Mouse (Mus musculus) neural tube, embryonic 10.5 days (tissue): ENCODE results near the gene AI661453.

Source experiments
- DNase-seq: peaks from one replicate; pipeline ENCODE4 v3.0.0-alpha.2; 2017; ENCODE audit warnings: low spot score; ENCODE audit errors: extremely low spot score

Gene AI661453

DNA sequence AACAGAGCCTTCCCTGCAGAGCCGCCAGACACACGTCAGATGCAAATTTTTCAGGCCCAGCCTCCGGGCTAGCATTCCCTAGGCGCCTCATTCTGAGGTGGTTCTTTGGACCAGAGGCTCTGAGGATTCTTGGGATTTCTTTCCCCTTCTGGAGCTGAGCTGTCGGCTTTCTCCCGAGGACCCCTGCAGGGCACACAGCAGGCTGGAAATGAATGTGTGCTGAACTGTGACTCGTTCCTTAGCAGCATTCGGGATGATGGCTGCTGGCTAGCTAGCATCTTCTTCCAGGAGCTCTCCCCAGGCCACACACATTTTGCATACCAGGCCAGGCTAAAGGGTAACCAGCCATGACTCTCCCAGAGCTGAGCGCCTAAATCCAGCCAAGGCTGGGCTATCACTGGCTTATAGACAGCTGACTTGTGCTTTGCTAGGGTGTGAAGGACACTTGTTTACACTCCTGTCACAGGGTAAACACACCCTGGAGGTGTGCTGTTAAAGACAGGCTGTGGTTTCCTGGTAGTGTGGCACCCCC is 4.0 kb downstream of the AI661453 start:
- DNase-seq: no peak

- no peak for DNase-seq
Measured at GRCm38 (mm10) chr17:47441296-47442051, 5.1 kb downstream of the AI661453 start.

GRCm38 (mm10) chr17:47442271-47442670 is 5.9 kb downstream of the AI661453 start:
- DNase-seq: no peak

DNA sequence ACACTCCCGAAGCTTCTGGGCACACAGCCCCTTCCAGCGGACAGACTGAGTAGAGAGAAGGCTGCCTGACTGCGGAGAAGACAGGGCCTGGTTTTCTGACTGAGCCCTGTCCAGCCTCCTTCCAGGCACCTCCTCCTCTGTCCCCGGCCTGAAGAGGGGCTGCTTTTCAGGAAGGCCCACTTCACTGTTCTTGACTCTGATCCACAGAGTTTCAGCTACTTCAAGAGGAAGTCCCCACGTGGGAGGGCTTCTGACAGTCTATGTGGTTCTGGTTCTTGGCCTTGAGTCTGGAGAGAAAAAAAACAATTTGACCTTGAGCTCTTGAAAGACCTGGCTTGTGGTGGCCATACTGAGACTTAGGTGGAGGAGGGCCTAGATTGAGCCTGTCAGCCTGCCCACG is 7.7 kb downstream of the AI661453 start:
- no peak for DNase-seq

DNA sequence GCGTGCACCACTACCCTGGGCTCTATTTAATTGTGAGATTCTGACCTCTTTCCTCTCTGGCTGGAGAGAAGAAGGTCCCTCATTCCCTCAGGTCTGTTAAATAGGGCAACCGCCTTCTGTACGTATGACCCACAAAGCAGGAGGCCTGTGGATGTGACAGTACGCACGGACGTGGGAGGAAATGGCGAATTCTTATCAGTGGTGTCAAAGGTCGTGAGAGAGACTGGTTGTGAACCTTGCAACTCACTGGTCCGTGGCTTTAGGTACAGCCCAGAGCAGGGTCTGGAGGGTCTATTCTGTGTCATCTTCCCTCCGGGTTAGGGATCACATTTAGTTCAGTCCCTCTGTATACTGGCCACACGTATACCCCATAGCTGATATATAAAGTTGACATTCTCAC is 9.1 kb downstream of the AI661453 start:
- DNase-seq: no peak

GRCm38 (mm10) chr17:47446025-47446424 is 9.6 kb downstream of the AI661453 start:
- no peak for DNase-seq

DNA sequence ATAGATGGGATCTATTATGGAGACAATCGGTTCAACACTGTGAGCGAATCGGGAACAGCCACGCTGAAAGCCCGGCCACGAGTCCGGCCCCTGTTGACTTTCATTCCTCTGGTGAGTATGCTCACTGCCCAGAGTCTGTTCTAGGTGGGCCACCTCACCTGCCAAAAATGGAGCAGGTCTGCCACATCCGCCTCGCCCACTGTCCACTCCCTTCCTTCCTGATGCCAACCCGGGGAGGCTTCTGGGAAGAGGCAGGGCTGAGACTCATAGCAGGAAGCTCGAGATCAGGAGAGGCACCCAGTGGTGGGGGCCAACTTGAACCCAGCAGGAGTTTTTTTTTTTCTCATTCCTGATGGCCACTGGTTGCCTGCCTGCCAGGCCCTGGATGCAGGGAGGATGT is 10.1 kb downstream of the AI661453 start:
- no peak for DNase-seq

- DNase-seq: no peak
Measured at GRCm38 (mm10) chr17:47448523-47449372, 12.3 kb downstream of the AI661453 start.

- DNase-seq: no peak
Measured at GRCm38 (mm10) chr17:47449432-47449831, 13.0 kb downstream of the AI661453 start.

DNA sequence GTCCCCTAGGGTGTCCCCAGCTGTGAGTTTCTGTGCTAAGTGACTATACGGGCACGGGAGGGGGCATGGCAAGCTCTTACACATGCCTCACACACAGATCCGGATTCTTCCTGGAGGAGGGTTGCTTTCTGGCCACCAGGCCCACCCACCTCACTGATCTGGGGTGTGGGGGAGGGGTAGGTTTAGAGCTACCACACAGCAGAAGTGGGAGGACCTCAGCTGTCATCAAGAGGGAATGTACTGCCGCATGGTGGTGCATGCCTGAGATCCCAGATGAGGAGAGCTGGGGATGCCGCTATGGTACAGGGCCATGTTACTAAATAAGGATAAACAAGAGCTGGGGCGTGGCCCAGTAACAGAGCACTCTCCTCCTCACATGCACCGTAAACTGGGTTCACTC is 13.8 kb downstream of the AI661453 start:
- DNase-seq: no peak

GRCm38 (mm10) chr17:47450880-47451565 is 14.6 kb downstream of the AI661453 start:
- no peak for DNase-seq

- DNase-seq: no peak
Measured at GRCm38 (mm10) chr17:47452886-47453285, 16.5 kb downstream of the AI661453 start.

- no peak for DNase-seq
Measured at GRCm38 (mm10) chr17:47454675-47455074, 18.3 kb downstream of the AI661453 start.

DNA sequence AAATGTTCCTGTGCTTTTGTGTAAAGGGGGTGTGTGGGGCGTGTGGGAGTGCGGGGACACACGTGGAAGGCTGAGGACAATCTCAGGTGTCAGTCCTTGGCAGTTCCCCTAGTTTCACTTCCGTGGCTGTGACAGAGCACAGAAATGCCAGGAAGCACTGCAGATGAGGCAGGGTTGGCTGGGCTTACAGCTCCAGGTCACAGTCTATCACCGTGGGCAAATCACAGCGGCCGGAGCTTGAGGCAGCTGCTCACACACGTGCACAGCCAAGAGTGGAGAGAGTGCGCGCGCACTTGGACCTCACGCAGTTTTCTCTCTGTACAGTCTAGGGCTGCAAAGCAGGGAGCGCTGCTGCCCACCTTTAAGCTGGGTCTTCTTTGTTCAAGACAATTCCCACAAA is 21.9 kb downstream of the AI661453 start:
- DNase-seq: no peak

GRCm38 (mm10) chr17:47458936-47459335 is 22.5 kb downstream of the AI661453 start:
- no peak for DNase-seq

- no peak for DNase-seq
Measured at GRCm38 (mm10) chr17:47459341-47459919, 23.0 kb downstream of the AI661453 start.

DNA sequence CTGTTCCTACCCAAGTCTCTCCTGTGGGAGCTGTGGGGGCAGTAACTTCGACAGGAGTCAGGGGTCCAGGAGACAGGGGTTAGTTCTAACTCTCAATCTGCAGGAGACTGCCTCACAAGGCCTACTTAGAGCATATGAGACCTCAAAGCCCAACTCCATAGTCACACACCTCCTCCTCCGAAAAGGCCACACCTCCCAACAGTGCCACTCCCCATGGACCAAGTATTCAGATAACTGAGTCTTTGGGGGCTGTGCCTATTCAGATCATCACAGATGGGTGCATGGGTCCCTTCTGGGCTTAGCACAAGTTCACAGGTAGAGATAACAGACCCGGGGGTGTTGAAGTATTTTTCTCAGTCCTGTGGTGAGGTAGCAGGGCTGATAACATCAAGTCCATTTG is 25.3 kb downstream of the AI661453 start:
- no peak for DNase-seq

DNA sequence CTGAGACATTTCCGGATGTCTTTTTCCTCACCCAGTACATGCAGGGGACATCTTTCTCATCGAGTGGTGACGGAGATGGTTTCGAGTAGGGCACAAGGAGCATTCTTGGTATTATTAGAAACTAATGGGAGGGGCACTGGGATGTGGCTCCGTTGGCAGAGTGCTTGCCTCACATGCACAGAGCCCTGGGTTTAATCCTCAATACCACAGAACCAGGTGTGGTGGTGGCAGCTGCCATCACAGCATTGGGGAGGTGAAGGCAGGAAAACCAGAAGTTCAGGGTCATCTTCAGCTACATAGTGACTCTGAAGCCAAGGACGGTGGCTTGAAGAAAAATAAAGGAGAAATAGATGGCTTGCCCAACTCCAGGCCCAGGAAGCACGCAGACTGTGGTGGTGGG is 25.8 kb downstream of the AI661453 start:
- no peak for DNase-seq

DNA sequence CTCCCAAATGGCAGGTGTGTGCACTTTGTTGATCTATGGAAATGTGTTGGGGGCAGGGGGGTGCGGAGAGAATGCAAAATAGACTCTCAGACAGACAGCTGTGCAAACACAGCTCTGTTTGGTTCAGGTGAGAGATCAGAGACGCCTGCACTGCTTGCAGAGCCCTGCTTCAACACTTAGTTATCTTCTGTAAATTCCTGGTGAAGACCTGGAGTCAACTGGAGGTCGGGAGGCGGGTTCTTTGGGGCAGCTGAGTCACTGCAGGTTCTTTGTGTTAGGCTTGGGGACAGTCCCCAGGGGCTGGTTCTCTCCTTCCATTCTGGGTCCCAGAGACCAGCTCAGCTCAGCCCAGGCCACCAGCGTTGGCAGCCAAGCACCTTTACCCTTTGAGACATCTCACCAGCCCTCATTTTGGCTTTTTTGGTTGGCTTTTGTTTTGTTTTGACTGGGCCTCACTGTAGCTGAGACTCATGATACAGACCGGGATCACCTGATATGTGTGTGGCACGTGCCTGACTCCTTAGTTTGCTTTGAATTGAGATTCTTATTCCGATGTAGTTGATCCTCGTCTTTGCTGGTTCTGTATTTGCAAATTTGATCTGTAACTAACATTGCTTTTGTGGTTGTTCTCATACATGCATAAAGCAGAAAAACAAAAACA is 26.4 kb downstream of the AI661453 start:
- no peak for DNase-seq

- DNase-seq: no peak
Measured at GRCm38 (mm10) chr17:47464248-47464965, 28.0 kb downstream of the AI661453 start.
